Mouse (Mus musculus) natural killer cell, adult 2 months (primary cell): Measurements from ENCODE around the gene Serpina1d.
"Not testable (repeated sequence)": the region's sequence is repeated elsewhere in the genome, so short reads cannot be mapped to it uniquely, and the experiment has no call there.

ENCODE experiments used
- DNase-seq, 2 experiments: peaks; one replicate each; pipeline ENCODE4 v3.0.0; 2022; ENCODE audit warnings: low spot score in 2 of 2

Gene Serpina1d

DNA sequence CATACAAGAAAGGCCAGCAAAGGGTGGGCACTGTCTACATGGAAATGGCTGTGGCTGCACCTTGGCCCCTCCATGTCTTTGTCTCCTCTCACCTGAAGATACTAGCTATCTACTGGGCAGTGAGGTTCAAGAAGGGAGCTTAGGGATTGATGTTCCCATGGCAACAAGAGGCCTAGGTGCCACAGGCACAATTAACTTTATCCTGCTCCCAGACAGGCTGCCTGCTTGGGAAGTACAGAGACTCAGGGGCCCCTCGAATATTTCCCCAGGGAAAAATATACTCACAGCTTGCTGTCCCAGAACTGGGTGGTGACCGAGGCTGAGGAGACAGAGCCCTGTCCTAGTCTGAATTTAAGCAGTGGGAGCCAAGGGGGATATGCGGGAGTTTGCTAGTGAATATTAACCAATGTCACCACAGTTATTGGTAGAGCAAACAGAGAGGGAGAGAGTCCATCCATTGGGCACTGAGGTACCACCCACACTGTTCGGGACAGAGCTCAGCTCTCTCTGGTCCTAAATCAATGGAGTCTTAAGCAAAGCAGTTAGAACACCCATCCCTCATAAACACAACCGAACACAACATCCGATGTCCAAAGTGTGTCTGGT lies at the start of gene Serpina1d:
Serpina1d (minus strand) TSS at position 347 of the 606 bp plus-strand sequence.
- DNase-seq: not testable (repeated sequence)

DNA sequence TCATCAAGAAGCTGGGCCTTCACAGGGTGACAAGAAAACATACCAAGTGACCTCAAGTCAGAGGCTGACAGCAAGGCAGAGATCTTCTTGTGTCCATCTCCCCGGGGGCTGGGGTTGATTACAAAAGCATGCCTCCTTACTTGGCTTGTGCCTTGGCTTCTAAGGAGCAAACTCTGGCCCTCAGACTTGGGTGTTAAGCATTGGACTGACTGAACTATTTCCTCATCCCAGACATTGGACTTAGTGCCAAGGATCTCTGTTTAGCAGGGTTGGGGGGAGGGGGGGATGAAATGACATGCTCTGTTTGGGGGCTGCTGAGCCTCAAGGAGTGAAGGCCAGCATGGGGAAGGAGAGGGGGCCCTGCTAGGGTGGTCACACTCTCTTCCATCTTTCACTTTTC lies 2.8 kb downstream of the Serpina1d start:
- DNase-seq: not testable (repeated sequence)

DNA sequence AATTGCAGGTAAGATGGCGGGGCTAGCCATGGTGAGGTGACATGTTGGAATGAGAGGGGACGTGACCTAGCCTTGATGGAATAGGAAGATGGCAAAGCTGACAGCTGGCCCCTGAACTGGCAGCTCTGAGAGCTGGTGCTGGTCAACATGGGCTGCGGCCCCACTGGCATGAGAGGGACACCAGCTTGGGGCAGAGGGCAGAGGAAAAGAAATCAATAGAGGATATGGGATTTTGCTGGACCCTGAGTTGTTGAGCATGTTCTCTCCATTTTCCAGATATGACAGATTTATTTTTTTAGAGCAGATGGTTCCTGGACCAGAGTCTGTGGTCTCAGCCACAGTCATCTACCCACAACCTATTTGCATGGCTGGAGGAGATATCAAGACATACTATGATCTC lies 10.3 kb downstream of the Serpina1d start:
- DNase-seq: not testable (repeated sequence)

DNA sequence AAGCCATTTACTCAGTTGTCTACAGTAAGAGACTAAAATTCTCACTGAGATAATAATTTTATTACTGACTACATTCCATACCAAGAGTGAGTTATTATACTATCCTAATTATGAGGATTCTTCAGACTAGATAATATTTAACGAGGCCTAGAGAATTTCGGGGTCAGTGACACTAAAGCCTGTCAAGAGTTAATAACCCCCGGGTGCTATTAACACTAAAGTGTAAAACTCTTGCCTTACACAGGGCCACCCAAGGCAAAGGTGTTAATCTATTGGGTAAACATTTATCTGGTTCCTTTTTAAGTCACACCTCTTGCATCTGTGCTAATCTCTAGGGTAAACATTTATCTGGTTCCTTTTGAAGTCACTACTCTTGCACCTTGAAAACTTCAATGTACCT lies 13.1 kb downstream of the Serpina1d start:
- not testable (repeated sequence) for DNase-seq

DNA sequence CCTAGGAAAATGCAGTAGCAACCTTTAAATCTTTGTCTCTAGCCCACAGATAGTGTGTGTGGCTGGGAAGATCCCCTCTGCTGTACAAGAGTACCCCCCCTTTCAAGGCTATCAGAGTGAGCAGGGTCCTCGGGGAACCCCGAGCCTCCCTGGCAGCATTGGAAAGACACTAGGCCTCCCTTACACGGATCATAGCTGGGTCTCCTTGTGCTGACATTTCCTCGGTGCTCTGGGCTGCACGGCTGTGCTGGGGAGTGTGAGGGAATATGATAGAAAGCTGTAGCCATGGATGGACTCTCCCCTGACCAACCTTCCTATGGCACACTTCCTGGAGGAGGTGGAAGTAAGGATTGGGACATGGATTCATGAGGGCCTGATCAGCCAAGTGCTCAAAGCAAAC lies 27.4 kb downstream of the Serpina1d start:
- DNase-seq: not testable (repeated sequence)

DNA sequence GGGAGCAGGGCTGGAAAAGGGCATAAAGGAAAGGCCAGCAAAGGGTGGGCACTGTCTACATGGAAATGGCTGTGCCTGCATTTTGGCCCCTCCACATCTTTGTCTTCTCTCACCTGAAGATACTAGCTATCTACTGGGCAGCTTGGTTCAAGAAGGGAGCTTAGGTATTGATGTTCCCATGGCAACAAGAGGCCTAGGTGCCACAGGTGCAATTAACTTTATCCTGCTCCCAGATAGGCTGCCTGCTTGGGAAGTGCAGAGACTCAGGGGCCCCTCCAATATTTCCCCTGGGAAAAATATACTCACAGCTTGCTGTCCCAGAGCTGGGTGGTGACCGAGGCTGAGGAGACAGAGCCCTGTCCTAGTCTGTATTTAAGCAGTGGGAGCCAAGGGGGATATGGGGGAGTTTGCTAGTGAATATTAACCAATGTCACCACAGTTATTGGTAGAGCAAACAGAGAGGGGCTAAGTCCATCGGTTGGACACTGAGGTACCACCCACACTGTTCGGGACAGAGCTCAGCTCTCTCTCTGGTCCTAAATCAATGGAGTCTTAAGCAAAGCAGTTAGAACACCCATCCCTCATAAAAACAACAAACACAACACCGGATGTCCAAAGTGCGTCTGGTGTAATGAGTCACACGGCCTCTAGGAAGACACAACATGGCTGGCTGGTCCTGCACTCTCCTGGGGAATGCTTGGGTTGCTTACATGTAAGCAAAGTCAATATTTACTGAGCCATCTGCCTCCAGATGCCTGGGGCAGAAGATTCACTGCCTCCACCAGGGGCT lies 35.4 kb downstream of the Serpina1d start:
- DNase-seq: not testable (repeated sequence)

DNA sequence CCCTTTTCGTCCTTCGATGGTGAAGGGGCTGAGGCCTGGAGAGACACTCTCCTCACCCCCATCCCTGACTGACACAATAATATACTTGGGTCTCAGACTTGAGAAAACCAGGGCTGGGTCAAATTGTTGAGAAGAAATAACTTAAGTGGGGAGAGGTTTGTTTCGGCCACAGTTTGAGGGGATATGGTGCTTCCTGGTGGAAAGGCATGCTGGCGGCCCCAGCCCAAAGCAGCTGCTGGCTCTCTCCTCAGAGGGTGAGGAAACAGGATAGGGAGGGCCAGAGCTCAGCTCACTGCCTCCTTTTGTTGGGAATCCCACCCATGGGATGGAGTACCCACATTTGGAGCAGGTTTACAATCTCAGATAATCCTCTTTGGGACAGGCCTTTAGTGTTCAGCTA lies 37.8 kb downstream of the Serpina1d start:
- not testable (repeated sequence) for DNase-seq

DNA sequence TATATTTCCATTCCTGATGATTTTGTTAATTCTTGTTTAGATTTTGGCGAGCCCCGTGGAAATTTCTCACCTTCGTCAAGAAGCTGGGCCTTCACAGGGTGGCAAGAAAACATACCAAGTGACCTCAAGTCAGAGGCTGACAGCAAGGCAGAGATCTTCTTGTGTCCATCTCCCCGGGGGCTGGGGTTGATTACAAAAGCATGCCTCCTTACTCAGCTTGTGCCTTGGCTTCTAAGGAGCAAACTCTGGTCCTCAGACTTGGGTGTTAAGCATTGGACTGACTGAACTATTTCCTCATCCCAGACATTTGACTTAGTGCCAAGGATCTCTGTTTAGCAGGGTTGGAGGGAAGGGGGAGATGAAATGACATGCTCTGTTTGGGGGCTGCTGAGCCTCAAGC lies 38.3 kb downstream of the Serpina1d start:
- DNase-seq: not testable (repeated sequence)
